Mouse (Mus musculus) B cell, adult 2 months (primary cell): ENCODE data around the gene Gm37240.

Experiments
- DNase-seq, 2 experiments: peaks; one replicate each; pipeline ENCODE4 v3.0.0; 2022

The Gm37240 gene

DNA sequence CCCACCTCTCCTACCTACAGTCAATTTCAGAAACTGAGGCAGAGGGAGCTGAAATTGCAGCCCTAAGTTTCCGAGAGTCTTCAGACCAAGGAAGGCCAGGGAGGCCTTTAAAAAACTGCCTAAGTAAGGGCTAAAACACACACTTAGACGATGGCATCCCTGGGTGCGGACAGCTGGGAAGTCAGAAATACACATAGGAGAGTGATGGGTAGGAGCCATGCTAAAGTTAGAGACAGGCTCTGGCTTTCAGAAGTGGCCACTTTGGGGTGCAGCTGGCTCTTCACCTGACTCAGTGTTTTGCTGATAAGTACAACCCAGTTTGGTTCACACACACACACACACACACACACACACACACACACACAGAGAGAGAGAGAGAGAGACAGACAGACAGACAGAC lies 778.9 kb downstream of the Gm37240 start:
- DNase-seq, result no peak

DNA sequence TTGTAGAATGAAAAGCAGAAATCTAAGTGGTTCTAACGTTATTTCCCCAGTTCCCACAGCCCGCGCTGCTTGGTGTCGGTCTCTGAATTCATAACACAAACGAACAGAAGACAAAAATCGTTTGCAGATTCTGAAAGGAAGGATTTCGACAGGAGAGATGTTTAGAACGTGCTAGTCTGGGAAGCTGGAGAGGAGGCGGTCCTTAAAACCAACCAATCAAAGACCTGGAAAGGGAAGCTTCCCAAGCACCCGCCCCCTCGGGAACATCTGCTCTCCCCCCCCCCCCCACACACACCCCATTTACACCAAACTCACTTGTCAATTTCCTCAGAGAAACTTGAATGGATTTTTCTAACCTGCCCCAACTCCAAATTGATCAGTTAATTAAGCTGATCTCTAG lies 780.4 kb downstream of the Gm37240 start:
- DNase-seq, result no peak

DNA sequence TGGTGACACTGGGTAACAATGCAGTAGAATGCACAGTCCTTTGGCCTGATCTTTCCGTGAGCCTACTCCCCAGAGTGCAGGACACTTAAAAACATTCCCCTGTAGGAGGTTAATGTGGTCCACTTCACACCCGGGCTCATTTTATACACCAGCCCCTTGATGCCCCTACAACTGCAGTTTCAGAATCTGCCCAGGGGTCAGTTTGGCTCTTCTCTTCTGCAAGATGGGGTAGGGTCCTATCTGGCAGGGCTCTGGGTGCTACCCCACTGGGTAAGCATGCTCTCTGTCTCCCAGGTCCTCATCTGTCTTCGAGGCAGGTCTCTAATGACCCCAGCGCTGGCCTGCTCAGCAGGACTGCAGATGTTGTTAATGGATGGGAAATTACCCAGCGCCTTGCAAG lies 783.0 kb downstream of the Gm37240 start:
- DNase-seq, result no peak

DNA sequence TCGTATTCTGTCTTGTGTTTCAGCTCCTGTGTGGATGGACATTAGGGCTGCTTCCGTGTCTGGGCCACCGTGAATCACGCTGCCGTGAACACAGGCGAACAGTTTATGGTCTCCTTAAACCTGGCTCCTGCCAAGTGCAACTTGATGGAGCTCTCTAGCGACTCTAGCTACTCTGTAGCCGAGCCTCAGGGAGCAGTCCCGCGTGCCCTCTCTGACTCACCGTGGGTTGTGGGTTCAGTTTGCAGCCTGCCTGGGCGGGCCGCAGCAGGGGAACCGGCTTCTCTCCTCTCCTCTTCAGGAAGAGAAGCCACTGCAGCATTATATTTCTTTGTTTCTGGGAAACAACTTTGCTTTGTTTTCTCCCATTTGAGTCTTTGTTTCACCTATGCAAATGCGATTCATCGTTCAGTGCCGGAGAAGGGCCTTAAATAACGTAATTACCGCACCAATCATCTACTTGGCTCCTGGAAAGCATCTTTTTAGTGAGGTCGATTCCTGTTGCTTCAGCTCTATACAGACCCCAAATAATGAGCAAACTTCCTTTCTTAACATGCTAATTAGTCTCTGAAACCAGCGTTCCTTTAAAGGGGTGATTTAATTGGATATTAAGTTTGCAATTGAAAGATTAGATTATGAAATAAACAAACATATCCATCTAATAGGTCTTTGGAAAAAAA lies 806.3 kb downstream of the Gm37240 start:
- no peak for DNase-seq

DNA sequence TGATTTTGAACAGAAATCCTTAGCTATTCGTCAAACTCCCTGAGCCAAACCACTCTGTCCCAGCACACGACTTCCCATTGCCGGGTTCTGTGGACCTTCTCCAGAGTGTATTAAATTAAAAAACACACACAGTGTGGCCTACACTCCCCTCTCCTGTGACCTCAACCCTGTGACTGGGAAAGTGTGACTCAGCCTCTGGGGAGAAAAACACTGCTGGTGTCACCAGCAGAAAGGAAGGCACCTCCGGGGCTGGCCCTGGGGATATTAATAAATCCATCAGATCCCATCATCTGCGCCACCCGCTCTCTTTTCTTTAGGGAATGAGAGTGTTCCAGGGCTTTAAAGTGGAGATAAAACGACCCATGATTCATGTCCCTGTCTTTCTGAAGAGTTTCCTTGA lies 823.2 kb downstream of the Gm37240 start:
- no peak for DNase-seq

DNA sequence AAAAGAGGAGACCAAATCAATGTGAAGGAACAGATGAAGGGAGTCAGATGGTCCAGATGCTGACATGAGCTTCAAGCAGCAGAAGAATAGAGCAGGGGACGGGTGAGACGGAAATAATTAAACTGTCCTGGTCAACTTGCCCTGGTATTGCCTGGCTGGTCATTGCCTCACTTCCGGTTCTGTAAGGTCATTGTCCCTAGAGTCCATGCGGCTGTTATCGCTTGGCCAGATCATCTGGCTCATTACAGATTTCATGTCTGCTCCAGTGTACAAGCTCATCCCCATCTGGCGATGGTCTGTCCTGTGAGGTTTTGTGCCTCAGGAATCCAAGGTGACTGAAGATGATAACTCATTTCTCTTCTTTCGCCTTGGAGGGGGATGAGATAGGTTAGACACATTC lies 827.2 kb downstream of the Gm37240 start:
- no peak for DNase-seq

DNA sequence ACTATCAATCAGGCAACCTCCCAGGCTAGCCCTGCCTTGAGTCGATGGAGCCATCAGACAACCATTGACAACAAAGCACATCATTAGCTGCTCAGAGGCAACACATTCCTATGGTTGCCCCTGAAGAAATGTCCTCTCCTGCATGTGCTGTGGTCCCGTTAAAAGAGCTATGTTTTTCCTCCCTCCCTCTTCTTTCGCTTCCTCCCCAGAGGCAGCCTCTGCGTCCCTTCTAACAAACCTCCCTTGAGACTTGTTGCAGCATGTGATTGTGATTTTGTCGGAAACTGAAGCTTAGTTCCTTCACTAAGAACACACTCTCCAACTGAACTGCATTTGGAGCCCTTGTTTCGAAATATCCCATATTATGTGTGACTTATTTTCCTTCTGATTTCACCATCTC lies 830.1 kb downstream of the Gm37240 start:
- DNase-seq, result no peak

DNA sequence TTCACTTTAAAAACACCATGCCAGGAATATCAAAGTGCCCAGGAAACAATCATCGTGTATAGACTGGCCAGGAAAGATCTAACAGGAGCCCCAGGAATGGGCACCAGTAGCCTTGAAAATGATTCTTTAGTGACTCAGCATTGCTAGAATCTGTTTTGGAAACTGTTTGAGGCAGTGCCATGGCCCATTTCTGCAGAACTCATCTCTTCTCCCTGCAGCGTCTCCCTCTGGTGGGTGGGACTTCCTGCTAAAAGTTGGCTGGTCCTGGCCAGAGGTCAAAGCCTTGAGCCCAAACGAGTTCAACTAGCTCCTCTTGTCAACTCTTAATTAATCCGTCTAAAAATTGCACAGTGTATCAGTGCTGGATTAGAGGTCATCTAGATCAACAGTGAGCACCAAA lies 833.8 kb downstream of the Gm37240 start:
- no peak for DNase-seq

DNA sequence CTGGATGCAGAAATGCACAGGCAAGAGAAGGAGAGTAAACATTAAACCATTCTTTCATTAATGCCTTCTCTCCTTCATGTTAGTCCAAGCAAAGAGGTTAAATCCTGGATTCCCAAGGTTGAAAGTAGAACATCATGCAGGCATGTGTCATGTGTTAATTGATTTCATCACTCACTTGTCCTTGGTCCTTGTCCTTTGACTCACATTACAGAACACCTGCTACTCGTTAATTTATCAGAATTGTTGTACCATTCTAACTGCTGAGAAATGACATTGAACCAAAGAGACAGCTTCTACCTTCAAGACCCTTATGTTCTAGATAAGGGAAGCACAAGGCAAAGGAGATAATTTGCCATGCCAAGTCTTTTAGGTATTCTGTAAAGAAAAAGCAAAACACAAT lies 835.1 kb downstream of the Gm37240 start:
- DNase-seq, result no peak

DNA sequence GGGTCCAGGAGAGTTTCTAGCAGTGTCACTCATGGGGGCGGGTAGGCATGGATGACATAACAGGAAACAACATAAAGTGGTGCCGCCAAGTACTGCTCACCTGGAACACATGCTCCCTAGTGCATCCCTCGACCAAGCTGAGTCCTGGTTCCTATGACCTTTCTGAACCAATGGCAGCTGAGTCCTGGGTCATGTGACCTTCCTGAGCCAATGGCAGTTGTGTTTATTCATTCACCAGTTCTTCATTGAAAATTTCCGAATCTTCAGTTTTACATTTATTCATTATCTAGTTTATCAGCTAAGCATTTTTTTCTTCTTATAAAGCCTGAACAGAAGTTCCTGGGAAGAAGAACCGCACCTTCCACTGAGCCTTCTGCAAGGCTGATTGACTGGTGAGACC lies 838.7 kb downstream of the Gm37240 start:
- no peak for DNase-seq

DNA sequence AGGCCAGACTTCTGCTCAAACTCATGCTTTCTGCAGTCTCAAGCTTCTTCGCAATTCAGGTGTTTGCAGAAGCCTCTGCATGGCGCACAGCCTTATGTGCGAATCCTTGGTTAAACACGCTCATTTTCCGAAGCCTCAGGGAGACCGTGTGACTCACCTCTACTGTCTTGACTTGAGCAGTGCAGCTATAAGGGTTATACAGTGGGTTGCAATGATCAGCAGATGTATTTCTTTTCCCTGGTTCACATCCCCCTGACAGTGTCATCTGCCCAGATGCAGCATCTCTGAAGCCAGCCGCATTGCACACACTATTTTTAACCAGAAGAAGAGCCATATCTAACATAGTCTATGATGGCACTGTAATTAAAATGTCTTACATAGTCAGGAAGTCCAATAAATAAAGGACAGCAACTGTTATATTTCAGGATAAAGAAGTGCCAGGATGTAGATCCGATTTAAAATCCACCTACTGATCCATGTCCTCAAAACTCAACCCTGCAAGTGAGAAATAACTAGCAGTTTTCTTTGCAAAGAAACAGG lies 843.6 kb downstream of the Gm37240 start:
- no peak for DNase-seq

DNA sequence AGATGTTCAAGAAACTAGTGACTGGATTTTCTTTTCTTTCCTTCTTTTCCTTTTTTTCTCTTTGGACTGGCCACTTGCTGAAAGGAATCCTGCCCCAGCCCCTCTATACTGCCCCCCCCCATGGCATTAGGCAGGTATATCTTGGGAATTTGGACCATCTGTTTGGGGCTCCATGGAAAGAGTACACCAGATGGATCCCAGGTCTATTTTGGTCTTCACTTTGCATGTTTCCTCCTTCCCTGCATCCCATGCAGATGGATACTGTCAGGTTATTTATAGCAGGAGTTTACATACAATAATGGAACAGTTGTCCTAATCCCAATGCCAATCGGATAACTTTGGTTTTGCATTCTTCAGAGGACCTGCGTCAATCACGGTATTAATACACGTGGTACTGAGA lies 845.2 kb downstream of the Gm37240 start:
- DNase-seq, result no peak

DNA sequence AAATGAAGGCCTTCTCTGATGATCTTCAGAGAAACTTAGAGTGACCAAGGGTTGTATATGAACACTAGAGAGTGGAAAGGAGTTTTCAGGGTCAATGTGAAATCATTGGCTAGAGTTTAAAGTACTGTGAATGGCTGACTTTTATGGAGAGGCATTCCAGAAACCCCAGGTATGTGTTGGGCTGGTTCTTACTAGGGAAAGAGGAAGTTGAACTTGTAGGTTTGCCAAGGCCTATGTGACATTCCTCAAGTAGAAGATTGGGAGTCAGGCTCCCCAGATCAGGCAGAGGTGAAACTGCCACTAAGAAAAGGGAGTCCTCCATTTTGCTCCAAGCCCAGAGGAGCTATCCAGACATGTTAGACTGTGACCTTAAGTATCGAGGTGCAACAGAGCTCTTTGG lies 858.2 kb downstream of the Gm37240 start:
- no peak for DNase-seq

DNA sequence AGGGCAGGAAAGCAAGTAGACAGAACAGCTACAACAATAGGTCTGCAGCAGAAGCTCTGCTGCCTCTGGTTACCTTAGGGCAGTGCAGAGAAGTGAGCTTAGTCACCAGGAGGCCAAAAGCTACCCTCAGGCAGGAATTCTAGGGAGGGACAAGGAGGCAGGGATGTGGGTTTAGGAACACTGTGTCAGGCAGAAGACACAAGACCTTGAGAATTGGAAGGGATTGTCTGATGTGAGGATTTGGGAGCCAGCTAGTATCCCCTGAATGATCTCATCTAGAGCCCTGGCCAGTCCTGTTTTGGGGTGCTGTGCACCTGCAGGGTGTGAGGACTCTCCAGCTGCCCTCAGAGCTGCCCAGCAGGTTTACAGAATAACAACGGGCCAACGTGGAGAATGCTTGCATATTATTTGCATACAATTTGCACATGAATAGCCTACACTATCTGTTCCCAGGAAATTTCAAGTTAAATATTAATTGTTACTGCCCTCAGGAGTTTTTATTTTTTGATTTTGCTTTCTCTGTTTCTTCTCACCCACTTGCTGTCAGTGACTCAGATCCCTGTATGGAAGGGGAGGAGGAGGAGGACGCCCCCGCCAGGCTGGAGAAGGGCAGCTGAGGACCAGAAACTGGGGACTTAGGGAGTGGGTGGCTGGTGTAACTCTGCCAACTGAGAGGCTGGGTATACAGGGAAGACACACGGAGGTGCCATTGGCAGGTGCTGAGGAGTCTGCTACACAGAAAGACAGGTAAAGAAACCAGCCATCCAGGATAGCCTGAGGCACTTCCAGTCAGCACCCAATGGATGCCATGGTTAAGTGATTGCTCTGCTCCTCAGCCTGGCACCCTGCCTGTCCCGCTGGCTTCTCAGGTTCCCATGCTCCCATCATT lies 862.3 kb downstream of the Gm37240 start:
- no peak for DNase-seq

DNA sequence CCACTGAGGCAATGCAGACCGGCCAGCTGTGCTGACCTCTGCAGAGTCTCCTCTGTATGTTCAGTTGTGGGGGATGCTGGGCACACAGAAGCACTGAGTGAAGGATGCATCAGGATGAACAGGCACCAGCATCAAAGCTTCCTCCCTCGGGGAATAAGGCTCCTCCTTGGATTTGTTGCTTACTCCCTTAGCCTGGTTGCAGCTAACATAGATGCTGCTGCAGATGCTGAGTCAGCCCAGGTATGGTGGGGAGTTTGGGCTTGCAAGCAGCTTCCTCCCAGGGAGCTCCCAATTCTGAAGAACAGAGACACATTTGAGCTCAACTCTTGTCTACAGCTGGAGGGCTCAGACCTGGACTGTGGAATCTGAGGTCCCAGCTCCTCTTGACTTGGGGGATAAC lies 863.1 kb downstream of the Gm37240 start:
- no peak for DNase-seq

DNA sequence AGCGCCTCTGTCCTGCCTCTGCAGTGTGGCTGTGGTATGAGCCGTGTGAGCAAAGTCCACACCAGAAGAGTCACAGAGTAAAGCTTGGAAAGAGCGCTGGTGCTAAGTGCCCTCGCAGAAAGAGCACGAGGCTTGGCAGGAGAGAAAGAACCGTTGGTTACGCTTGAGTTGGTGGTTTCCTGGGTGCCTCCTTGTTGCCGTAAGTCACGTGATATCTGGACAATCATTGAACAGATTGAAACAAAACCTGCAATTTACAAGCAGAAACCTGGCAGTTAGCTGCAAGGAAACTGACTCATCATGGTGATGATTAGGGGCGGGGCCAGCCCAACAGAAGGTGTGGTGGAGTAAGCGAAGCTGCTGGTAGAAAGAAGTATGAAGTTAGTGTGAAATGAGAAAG lies 864.5 kb downstream of the Gm37240 start:
- peak in 1 of 2 experiments; percentile 17 for DNase-seq

DNA sequence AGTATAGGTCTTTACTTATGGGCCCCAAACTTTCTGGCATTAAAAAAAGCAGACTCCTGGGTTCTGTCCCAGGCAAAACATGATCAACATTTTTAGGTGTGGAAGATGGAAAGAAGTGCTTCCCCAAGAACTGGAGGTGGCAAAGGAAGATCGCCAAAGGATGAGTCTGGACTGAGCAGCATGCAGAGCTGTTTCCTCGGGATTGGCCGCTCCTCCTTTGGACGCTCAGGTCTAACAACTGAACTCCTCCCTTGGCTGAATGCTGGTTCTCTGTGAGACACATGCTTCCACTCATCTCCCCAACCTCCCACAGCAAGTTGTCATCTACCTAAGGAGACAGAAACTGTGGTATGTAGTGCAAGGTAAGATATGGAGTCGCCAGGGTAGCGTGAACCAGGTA lies 865.5 kb downstream of the Gm37240 start:
- no peak for DNase-seq

DNA sequence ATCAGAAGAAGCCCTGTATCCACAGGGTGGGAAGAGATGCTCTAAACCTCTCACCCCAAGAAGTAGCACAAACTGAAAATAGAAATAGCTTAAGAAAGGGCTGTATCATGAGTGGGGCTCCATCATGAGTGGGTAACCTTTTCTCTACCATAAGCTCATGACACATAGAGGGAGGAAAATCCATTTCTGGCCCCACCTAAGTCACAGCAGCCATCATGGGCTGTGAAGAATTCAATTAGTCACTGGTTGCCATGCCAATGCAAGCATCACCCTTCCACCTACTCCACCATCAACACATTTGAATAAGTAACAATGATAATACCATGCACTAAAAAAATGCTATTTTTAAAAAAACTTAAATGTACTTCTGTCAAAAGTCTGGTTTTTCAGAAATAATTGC lies 867.2 kb downstream of the Gm37240 start:
- no peak for DNase-seq

DNA sequence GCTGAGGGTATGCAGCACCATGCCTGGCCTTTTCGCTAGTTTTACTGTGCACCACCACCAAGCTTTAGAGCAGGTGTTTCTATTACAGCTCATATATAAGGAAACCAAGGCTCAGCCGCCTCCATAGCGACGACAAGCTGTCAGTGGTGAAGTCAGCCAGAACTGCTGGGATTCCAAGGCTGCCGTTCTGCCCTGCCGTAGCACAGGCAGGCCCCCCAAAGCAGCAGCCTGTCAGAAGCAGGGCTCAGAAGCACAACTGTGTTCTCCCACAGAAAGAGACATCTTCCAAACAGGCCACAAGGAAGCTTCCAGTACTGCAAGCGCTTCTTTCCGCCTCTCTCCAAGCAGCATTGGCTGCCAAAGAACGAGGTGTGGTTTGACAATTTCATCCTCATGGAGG lies 871.7 kb downstream of the Gm37240 start:
- no peak for DNase-seq

DNA sequence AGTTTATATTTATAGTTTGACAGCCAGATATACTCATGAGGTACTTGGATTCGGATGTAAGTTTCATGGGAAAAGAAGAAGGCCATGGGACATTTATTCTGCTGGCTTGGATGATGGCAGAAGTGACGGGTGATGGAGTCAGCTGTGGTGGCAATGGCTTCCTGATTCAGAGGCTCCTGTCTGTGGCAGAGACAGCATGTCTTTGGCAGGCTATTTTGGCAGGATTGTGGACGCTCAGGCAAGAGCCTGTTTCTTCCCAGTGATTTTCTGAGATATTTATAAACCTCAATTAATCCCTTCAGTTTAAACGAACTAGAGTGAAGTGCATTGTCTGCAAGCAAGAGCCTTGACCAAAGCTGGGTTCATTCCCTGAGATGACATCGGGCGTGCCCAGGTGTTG lies 874.4 kb downstream of the Gm37240 start:
- no peak for DNase-seq

DNA sequence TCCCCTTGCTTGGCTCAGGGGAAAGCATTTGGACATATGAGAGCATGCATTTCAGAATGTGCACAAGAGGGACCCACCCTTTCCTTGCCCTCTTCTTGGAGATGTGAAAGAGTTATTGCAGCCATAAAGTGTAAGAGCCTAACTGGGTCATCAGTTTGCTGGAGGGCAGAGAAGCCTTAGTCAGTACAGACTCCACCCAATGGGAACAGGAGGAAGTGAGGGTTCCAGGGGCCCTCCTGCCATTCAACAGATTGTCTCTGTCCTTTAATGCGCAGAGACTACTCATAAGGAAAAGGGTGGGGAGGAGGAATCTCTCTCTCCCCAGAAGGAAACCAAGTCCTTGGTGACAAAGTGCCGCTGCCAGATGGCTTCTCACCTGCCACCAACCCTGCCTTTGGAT lies 882.1 kb downstream of the Gm37240 start:
- no peak for DNase-seq

DNA sequence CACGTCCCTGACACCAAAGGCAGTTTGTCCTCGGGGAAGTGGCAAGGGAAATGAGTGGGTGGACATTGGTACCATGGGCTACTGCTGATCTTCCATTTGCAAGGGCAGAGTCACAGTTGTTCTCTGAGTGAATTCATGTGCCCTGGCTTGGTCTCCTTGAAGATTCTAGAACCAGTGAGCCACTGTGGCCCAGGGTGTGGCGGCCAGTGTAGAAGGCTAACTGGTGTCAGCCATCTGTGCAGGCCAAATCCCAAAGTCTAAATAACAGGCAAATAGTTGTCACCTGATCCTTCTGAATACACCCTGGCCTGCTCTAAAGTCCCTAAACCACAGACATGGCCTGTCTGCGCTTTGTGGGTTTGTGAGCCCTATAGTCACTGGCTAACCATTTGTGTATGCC lies 898.4 kb downstream of the Gm37240 start:
- no peak for DNase-seq

DNA sequence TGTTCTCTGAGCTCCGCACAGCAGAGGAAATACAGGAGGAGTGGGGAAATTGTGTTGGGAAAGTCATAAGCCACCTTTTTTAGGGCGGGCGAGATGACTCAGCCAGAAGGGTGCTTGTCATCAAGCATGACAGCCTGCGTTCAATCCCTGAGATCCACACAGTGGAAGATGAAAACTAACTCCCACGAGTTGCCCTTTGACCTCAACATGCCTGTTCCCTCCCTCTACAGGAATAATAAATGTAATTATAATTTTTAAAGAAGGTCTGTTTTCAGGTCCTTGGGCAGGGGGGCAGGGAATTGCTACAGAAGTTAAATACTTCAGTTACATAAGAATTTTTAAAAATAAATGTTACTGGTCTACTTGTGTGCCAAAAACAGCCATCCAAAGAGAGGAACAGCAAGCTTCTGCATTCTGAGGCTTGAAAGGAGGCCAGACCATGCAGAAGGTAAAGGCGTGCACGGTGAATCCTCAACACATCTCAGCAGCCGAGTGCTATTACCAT lies 902.1 kb downstream of the Gm37240 start:
- DNase-seq, result no peak

DNA sequence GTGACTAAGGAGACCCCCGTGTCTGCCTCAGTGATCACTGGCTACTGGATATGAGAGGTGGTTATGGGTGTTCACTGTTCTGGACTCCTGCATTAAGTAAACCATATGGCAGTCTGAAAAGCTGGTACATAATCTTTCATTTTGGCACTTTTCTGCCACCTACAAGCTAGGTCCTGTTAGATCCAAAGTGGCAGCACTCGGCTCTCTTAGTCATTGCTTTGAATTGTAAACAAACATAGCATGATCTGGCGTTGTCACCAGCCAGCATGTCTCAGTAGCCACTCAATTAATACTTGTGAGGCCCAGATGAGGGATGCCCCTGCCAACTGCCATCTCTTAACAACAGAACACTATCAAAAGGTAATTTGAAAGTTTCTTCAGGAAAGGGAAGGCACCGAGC lies 904.6 kb downstream of the Gm37240 start:
- no peak for DNase-seq
